Mouse (Mus musculus) skeletal muscle tissue, postnatal 0 days (tissue): ENCODE data around the gene Hao2. TPM values are rescaled to one million over a fixed set of nuclear protein-coding genes. Genes with fewer than 3 reads are reported as not detected.

Experiments used
- polyA plus RNA-seq: library from polyadenylated mRNA; unstranded; fragments of >200 nt; fragmentation: Nextera tagmentation; extraction: Ambion mirVana; gene quantifications from 2 replicates; pipeline ENCODE4 v1.2.1, GENCODE M21; 2015

The Hao2 gene
- polyA plus RNA-seq: not detected in 2 replicates

GRCm38 (mm10) chr3:98893057-98893772 lies at the start of gene Hao2:
Gene Hao2 (minus strand): TSS chr3:98893239.

GRCm38 (mm10) chr3:98859576-98859975 lies 33.5 kb downstream of the Hao2 start, which contains the start of gene Hsd3b1:
Gene Hsd3b1 (minus strand): TSS chr3:98859794.

Other genes starting within 250 kb of the Hao2 start
- gene Hsd3b2, start 168.7 kb downstream of the Hao2 start, polyA plus RNA-seq: not detected in 2 replicates
- not detected in 2 replicates for gene Hsd3b3, start 130.1 kb downstream of the Hao2 start, polyA plus RNA-seq
- gene Hsd3b6, start 78.8 kb downstream of the Hao2 start, polyA plus RNA-seq: not detected in 2 replicates
- 0.07 TPM in 1 of 2 replicates, not detected in the other for gene Hsd3b1, start 33.4 kb downstream of the Hao2 start, polyA plus RNA-seq
- gene Wars2, start 247.8 kb upstream of the Hao2 start, polyA plus RNA-seq: 3.1 and 3.5 TPM in 2 replicates